Mouse (Mus musculus): ENCODE results near the gene Hhipl1.

The Hhipl1 gene

GRCm38 (mm10) chr12:108305812-108306794, at the start of gene Hhipl1:
Gene Hhipl1, plus strand, starts transcription at chr12:108306270.
- DNase-seq (ENCODE audit: low spot score), result no peak

- no peak for DNase-seq (ENCODE audit: low spot score)
Measured at GRCm38 (mm10) chr12:108256734-108257133, 49.3 kb upstream of the Hhipl1 start.

- DNase-seq (ENCODE audit: low spot score), result no peak
Measured at GRCm38 (mm10) chr12:108259322-108260049, 46.6 kb upstream of the Hhipl1 start.

GRCm38 (mm10) chr12:108260950-108261349, 45.1 kb upstream of the Hhipl1 start:
- no peak for DNase-seq (ENCODE audit: low spot score)

- DNase-seq (ENCODE audit: low spot score), result no peak
Measured at GRCm38 (mm10) chr12:108264918-108265317, 41.2 kb upstream of the Hhipl1 start.

- DNase-seq (ENCODE audit: low spot score), result no peak
Measured at GRCm38 (mm10) chr12:108265831-108266619, 40.0 kb upstream of the Hhipl1 start.

GRCm38 (mm10) chr12:108267653-108268052, 38.4 kb upstream of the Hhipl1 start:
- DNase-seq (ENCODE audit: low spot score), result no peak

- no peak for DNase-seq (ENCODE audit: low spot score)
Measured at GRCm38 (mm10) chr12:108268970-108269369, 37.1 kb upstream of the Hhipl1 start.

- no peak for DNase-seq (ENCODE audit: low spot score)
Measured at GRCm38 (mm10) chr12:108269699-108270098, 36.4 kb upstream of the Hhipl1 start.

GRCm38 (mm10) chr12:108270240-108270919, 35.7 kb upstream of the Hhipl1 start:
- no peak for DNase-seq (ENCODE audit: low spot score)

GRCm38 (mm10) chr12:108271351-108272142, 34.5 kb upstream of the Hhipl1 start:
- DNase-seq (ENCODE audit: low spot score), result no peak

GRCm38 (mm10) chr12:108272143-108272635, 33.9 kb upstream of the Hhipl1 start:
- DNase-seq (ENCODE audit: low spot score), result no peak

GRCm38 (mm10) chr12:108273466-108274312, 32.4 kb upstream of the Hhipl1 start:
- no peak for DNase-seq (ENCODE audit: low spot score)

- DNase-seq (ENCODE audit: low spot score), result no peak
Measured at GRCm38 (mm10) chr12:108274313-108274595, 31.8 kb upstream of the Hhipl1 start.

- no peak for DNase-seq (ENCODE audit: low spot score)
Measured at GRCm38 (mm10) chr12:108274661-108275507, 31.2 kb upstream of the Hhipl1 start, which contains the start of gene Ccdc85c. Gene Ccdc85c, minus strand, starts transcription at chr12:108275425.

- DNase-seq (ENCODE audit: low spot score), result peak; percentile 94
Measured at GRCm38 (mm10) chr12:108275508-108275890, 30.6 kb upstream of the Hhipl1 start.

- DNase-seq (ENCODE audit: low spot score), result no peak
Measured at GRCm38 (mm10) chr12:108275920-108276822, 29.9 kb upstream of the Hhipl1 start.

All from left cerebral cortex, adult 11 months (tissue).